In genomic region chr3:15200990-15201389, GRCm38 (mm10) we compare ENCODE assay signal across 27 mouse cellular contexts.
DNase-seq lines count a peak whose midpoint lies in the region; ATAC-seq and TF ChIP-seq lines count a peak whose summit lies in the region.
"Had no signal": no experiment of that assay in that cellular context is flagged by ENCODE, and none has a peak within 500 bp of the region (broad histone marks: within the 10 kb centered on the region; RNA-seq: fewer than 3 reads in every experiment).

No protein-coding gene starts in this region.

- no peak overlapping the region for H3K4me3 ChIP-seq in kidney, adult 2 months (ENCODE audit: insufficient read depth, low read depth, low read length)
- H3K4me3 ChIP-seq in kidney, embryonic 14.5 days (ENCODE audit: low read length): no peak overlapping the region
- H3K4me3 ChIP-seq in kidney, embryonic 16.5 days (ENCODE audit: low read length): no peak overlapping the region
- H3K4me3 ChIP-seq in liver, postnatal 0 days (ENCODE audit: low read depth, low read length): no peak overlapping the region
- H3K4me3 ChIP-seq in liver, embryonic 12.5 days: no peak overlapping the region
- H3K4me3 ChIP-seq: embryonic facial prominence, embryonic 13.5 days; embryonic facial prominence, embryonic 15.5 days; erythroblast, embryonic 14.5 days; forebrain, embryonic 10.5 days; forebrain, embryonic 12.5 days had no signal

- no peak for TF ChIP-seq EP300 in liver, postnatal 0 days (IDR thresholded peaks at IDR 0.05; ENCODE audit: low read depth)

- H3K27me3 ChIP-seq in kidney, adult 2 months (replicated peaks; ENCODE audit: control insufficient read depth, insufficient read depth, low read length): no peaks in the 10 kb centered on the region
- H3K27me3 ChIP-seq in kidney, embryonic 14.5 days (ENCODE audit: control insufficient read depth, insufficient read depth, low read length): no peaks in the 10 kb centered on the region
- no peaks in the 10 kb centered on the region for H3K27me3 ChIP-seq in kidney, embryonic 16.5 days (ENCODE audit: insufficient read depth, low read length)
- no peaks in the 10 kb centered on the region for H3K27me3 ChIP-seq in liver, postnatal 0 days (ENCODE audit: insufficient read depth, low read length)
- no peaks in the 10 kb centered on the region for H3K27me3 ChIP-seq in liver, embryonic 12.5 days (replicated peaks)
- H3K27me3 ChIP-seq: CH12.LX; embryonic facial prominence, embryonic 13.5 days; embryonic facial prominence, embryonic 15.5 days; forebrain, embryonic 12.5 days had no signal

- no peak overlapping the region for H3K27ac ChIP-seq in kidney, adult 2 months (ENCODE audit: insufficient read depth, low read depth, low read length)
- no peak overlapping the region for H3K27ac ChIP-seq in kidney, embryonic 14.5 days (ENCODE audit: low read depth, low read length)
- H3K27ac ChIP-seq in kidney, embryonic 16.5 days (ENCODE audit: low read length): no peak overlapping the region
- H3K27ac ChIP-seq in liver, postnatal 0 days (ENCODE audit: low read depth): no peak overlapping the region
- no peak overlapping the region for H3K27ac ChIP-seq in liver, embryonic 12.5 days
- H3K27ac ChIP-seq: embryonic facial prominence, embryonic 13.5 days; embryonic facial prominence, embryonic 15.5 days; forebrain, embryonic 10.5 days; forebrain, embryonic 12.5 days had no signal

- H3K4me2 ChIP-seq in kidney, embryonic 14.5 days (replicated peaks; ENCODE audit: low read depth, low read length): no peak overlapping the region
- no peak overlapping the region for H3K4me2 ChIP-seq in kidney, embryonic 16.5 days (replicated peaks; ENCODE audit: low read depth, low read length)
- H3K4me2 ChIP-seq in liver, postnatal 0 days (ENCODE audit: low read depth, low read length): no peak overlapping the region
- no peak overlapping the region for H3K4me2 ChIP-seq in liver, embryonic 12.5 days
- H3K4me2 ChIP-seq: embryonic facial prominence, embryonic 13.5 days; embryonic facial prominence, embryonic 15.5 days; forebrain, embryonic 12.5 days had no signal

- no peak for TF ChIP-seq CTCF in kidney, adult 2 months (conservative IDR thresholded peaks at IDR 0.05; ENCODE audit: insufficient read depth, insufficient read length, low read depth, low read length)
- no peak for TF ChIP-seq CTCF in liver, postnatal 0 days (IDR thresholded peaks at IDR 0.05; ENCODE audit: low read depth)

- no peak for ATAC-seq in kidney, embryonic 14.5 days (ENCODE audit: low FRiP score, low TSS enrichment)
- ATAC-seq in kidney, embryonic 16.5 days (ENCODE audit: low FRiP score, low TSS enrichment): 0 out of 2 replicates have a peak, but pooled peaks have one; percentile 35
- 0 out of 2 replicates have a peak, but pooled peaks have one; percentile 23 for ATAC-seq in liver, postnatal 0 days
- ATAC-seq in liver, embryonic 12.5 days: no peak
- ATAC-seq: CD4-positive, CD25-positive, alpha-beta regulatory T cell, adult 4 months; forebrain, embryonic 14.5 days; forebrain, embryonic 16.5 days had no signal

- no peak for TF ChIP-seq POLR2A in kidney, adult 2 months (IDR thresholded peaks at IDR 0.05; ENCODE audit: low read depth, low read length)

- H3K9me3 ChIP-seq in kidney, embryonic 14.5 days (ENCODE audit: control insufficient read depth, low read length): no peaks in the 10 kb centered on the region
- no peaks in the 10 kb centered on the region for H3K9me3 ChIP-seq in kidney, embryonic 16.5 days (ENCODE audit: low read length)
- no peaks in the 10 kb centered on the region for H3K9me3 ChIP-seq in liver, postnatal 0 days (ENCODE audit: low read length)
- H3K9me3 ChIP-seq in liver, embryonic 12.5 days (replicated peaks): no peaks in the 10 kb centered on the region
- H3K9me3 ChIP-seq: embryonic facial prominence, embryonic 13.5 days; embryonic facial prominence, embryonic 15.5 days; forebrain, embryonic 10.5 days; forebrain, embryonic 12.5 days; G1E had no signal

- peak; percentile 10 for DNase-seq in kidney, adult 2 months
- no peak for DNase-seq in kidney, postnatal 25 days
- no peak for DNase-seq in liver, postnatal 0 days
- DNase-seq: adrenal gland, adult 2 months; adrenal gland, postnatal 10 days; adrenal gland, postnatal 25 days; B cell, adult 2 months; cerebellum, adult 11 months; cerebellum, adult 18-20 months; cerebellum, adult 8-10 months; cerebellum, adult 9-11 months; cerebellum, postnatal 14 days; cerebellum, postnatal 36 days; embryo, embryonic 11 days had no signal

- no peaks in the 10 kb centered on the region for H3K36me3 ChIP-seq in kidney, adult 2 months (ENCODE audit: control insufficient read depth, insufficient read depth, low read length)
- H3K36me3 ChIP-seq in kidney, embryonic 14.5 days (ENCODE audit: control insufficient read depth, insufficient read depth, low read length): no peaks in the 10 kb centered on the region
- H3K36me3 ChIP-seq in kidney, embryonic 16.5 days (ENCODE audit: insufficient read depth, low read length): no peaks in the 10 kb centered on the region
- H3K36me3 ChIP-seq in liver, postnatal 0 days (replicated peaks; ENCODE audit: insufficient read depth, low read length): no peaks in the 10 kb centered on the region
- H3K36me3 ChIP-seq in liver, embryonic 12.5 days: no peaks in the 10 kb centered on the region
- H3K36me3 ChIP-seq: embryonic facial prominence, embryonic 13.5 days; embryonic facial prominence, embryonic 15.5 days; forebrain, embryonic 10.5 days; forebrain, embryonic 12.5 days; G1E had no signal

- no peak overlapping the region for H3K9ac ChIP-seq in kidney, embryonic 14.5 days (ENCODE audit: low read depth, low read length)
- H3K9ac ChIP-seq in kidney, embryonic 16.5 days (replicated peaks; ENCODE audit: low read length): no peak overlapping the region
- H3K9ac ChIP-seq in liver, postnatal 0 days (replicated peaks): no peak overlapping the region
- H3K9ac ChIP-seq in liver, embryonic 12.5 days: no peak overlapping the region
- H3K9ac ChIP-seq: embryonic facial prominence, embryonic 13.5 days; embryonic facial prominence, embryonic 15.5 days; forebrain, embryonic 12.5 days had no signal

- 0 out of 2 replicates have a peak, but pooled peaks cover 2% of the 10 kb centered on the region for H3K4me1 ChIP-seq in kidney, adult 2 months (ENCODE audit: control insufficient read depth, insufficient read depth, low read length)
- no peaks in the 10 kb centered on the region for H3K4me1 ChIP-seq in kidney, embryonic 14.5 days (ENCODE audit: control insufficient read depth, insufficient read depth, low read length)
- no peaks in the 10 kb centered on the region for H3K4me1 ChIP-seq in kidney, embryonic 16.5 days (ENCODE audit: insufficient read depth, low read length)
- H3K4me1 ChIP-seq in liver, postnatal 0 days (ENCODE audit: insufficient read depth): no peaks in the 10 kb centered on the region
- H3K4me1 ChIP-seq in liver, embryonic 12.5 days: no peaks in the 10 kb centered on the region
- H3K4me1 ChIP-seq: embryonic facial prominence, embryonic 13.5 days; embryonic facial prominence, embryonic 15.5 days had no signal

Comparison
In these comparisons a context has a peak if more than half of its experiments do, and no peak if none do; other contexts are left out.
1. ATAC-seq: peak in kidney, embryonic 16.5 days (single experiment) and liver, postnatal 0 days (single experiment); none in kidney, embryonic 14.5 days (single experiment) and liver, embryonic 12.5 days (single experiment).